In the genomic region with DNA sequence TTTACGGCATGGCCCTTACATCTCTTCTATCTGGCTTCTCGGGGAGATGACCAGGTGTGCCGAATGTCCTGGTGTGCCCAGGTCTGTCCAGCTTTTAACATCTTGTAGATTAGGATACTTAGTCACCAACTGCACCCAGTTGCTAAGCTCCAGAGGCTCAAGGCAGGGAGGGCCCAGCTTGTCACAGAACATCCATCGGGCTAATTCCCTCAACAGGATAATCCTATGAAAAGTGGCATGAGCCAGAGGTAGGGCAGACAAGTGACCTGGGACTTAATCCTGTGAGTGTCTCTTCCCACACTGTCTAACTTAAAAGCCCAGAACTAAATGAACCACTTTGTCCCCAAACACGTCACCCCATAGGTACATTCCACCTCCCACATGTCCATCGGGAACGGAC, we compare ENCODE assay signal across 14 mouse cellular contexts. TPM values are rescaled to one million over a fixed set of nuclear protein-coding genes. Genes with fewer than 3 reads are reported as not detected.
DNase-seq lines count a peak whose midpoint lies in the region; ATAC-seq and TF ChIP-seq lines count a peak whose summit lies in the region.
"Had no signal": no experiment of that assay in that cellular context is flagged by ENCODE, and none has a peak within 500 bp of the region (broad histone marks: within the 10 kb centered on the region; RNA-seq: fewer than 3 reads in every experiment).

No protein-coding gene starts in this region.

- WGBS in hindbrain, embryonic 12.5 days, result 87% methylated on average over 7 of the region's 7 CpGs
- whole genome bisulfite sequencing in limb, embryonic 15.5 days, result 77% methylated on average over 7 of the region's 7 CpGs

- no peak for TF ChIP-seq CTCF in layer of hippocampus, adult 2 months (conservative IDR thresholded peaks at IDR 0.05)

- no peak for ATAC-seq in hindbrain, embryonic 12.5 days (ENCODE audit: low FRiP score)
- no peak for ATAC-seq in limb, embryonic 15.5 days (ENCODE audit: insufficient number of reproducible peaks, low FRiP score, low TSS enrichment, low read depth)

- H3K4me3 ChIP-seq in layer of hippocampus, adult 2 months, result peak overlapping the region; percentile 76
- peak overlapping the region; percentile 40; the same call in 1 of the 2 replicates for H3K4me3 ChIP-seq in hindbrain, embryonic 12.5 days
- H3K4me3 ChIP-seq in limb, embryonic 15.5 days, result no peak overlapping the region

- H3K4me1 ChIP-seq in hindbrain, embryonic 12.5 days, result peaks cover 10% of the 10 kb centered on the region
- peaks cover 11% of the 10 kb centered on the region; the same call in 1 of the 2 replicates for H3K4me1 ChIP-seq in limb, embryonic 15.5 days

- peaks cover 19% of the 10 kb centered on the region; the same call in 1 of the 2 replicates for H3K27me3 ChIP-seq in hindbrain, embryonic 12.5 days
- no peaks in the 10 kb centered on the region for H3K27me3 ChIP-seq in limb, embryonic 15.5 days

- no peaks in the 10 kb centered on the region for H3K9me3 ChIP-seq in hindbrain, embryonic 12.5 days (replicated peaks)
- no peaks in the 10 kb centered on the region for H3K9me3 ChIP-seq in limb, embryonic 15.5 days
- H3K9me3 ChIP-seq: liver, embryonic 12.5 days had no signal

- no peaks in the 10 kb centered on the region for H3K36me3 ChIP-seq in hindbrain, embryonic 12.5 days
- H3K36me3 ChIP-seq in limb, embryonic 15.5 days, result no peaks in the 10 kb centered on the region
- H3K36me3 ChIP-seq: liver, embryonic 12.5 days had no signal

- H3K9ac ChIP-seq in hindbrain, embryonic 12.5 days, result no peak overlapping the region
- H3K9ac ChIP-seq in limb, embryonic 15.5 days, result no peak overlapping the region
- H3K9ac ChIP-seq: liver, embryonic 12.5 days had no signal

- H3K4me2 ChIP-seq in hindbrain, embryonic 12.5 days (replicated peaks), result peak overlapping the region; percentile 70
- H3K4me2 ChIP-seq in limb, embryonic 15.5 days, result peak overlapping the region; percentile 89; the same call in 1 of the 2 replicates

- H3K27ac ChIP-seq in layer of hippocampus, adult 2 months, result no peak overlapping the region
- no peak overlapping the region for H3K27ac ChIP-seq in hindbrain, embryonic 12.5 days
- H3K27ac ChIP-seq in limb, embryonic 15.5 days, result no peak overlapping the region
- H3K27ac ChIP-seq: liver, embryonic 12.5 days had no signal

- DNase-seq in layer of hippocampus, adult 2 months (ENCODE audit: low spot score in 2 of 2), result no peak
- DNase-seq in layer of hippocampus, postnatal 25 days (ENCODE audit: extremely low spot score in 1 of 2, low spot score in 1 of 2), result no peak
- peak; percentile 37 for DNase-seq in retina, embryonic 14.5 days (ENCODE audit: low spot score)
- no peak for DNase-seq in adrenal gland, postnatal 25 days
- no peak for DNase-seq in embryo, embryonic 10.5 days (ENCODE audit: low spot score)
- no peak for DNase-seq in spleen, postnatal 4 days (ENCODE audit: low spot score in 2 of 2)
- DNase-seq: cerebellum, adult 9-11 months; heart, postnatal 4 days; layer of hippocampus, adult 9-11 months had no signal

RNA-seq across cellular contexts. Expression of a gene that starts 0.9 kb away (rescaled TPM):
- 10 to 100 TPM; 15.1 to 16.2 TPM for total RNA-seq in layer of hippocampus, adult 2 months (2021)
- total RNA-seq in layer of hippocampus, postnatal 25 days (2021), result 10 to 100 TPM; 12.5 TPM
- polyA plus RNA-seq in hindbrain, embryonic 12.5 days (2016; fragmentation: Nextera tagmentation; extraction: Ambion mirVana), result 3.3 and 4.5 TPM in 2 replicates
- polyA plus RNA-seq in limb, embryonic 15.5 days (2015; fragmentation: Nextera tagmentation; extraction: Ambion mirVana), result 3.3 and 3.4 TPM in 2 replicates
- total RNA-seq in adrenal gland, postnatal 25 days (2021), result 3.7 and 4.9 TPM in 2 replicates
- total RNA-seq: granulocyte monocyte progenitor cell, adult 5-6 weeks had no signal
- polyA plus RNA-seq: erythroblast, embryonic 14.5 days had no signal
